Mouse (Mus musculus) bone marrow, adult 2 months (tissue): ENCODE measurements around the gene Ank2.

Experiments used
- CTCF ChIP-seq: fragments of 200-500 bp; IDR thresholded peaks from 2 replicates; pipeline ENCODE4 v1.5.1; 2011; ENCODE audit warnings: low read length, control low read depth; ENCODE audit not compliant: control insufficient read depth, insufficient read depth
- POLR2A ChIP-seq: fragments of 200-500 bp; IDR thresholded peaks from 2 replicates; pipeline ENCODE4 v1.6.1; 2011; ENCODE audit warnings: low read depth, mild to moderate bottlenecking, control low read depth, low read length, borderline replicate concordance; ENCODE audit not compliant: control insufficient read depth

GRCm38 (mm10) chr3:126975409-126975808 lies 523.7 kb downstream of the Ank2 start:
- TF ChIP-seq CTCF = no peak
- no peak for TF ChIP-seq POLR2A
